Comparison of ENCODE assay signal across 9 mouse cellular contexts in genomic region chr7:101650565-101650964, GRCm38 (mm10). TPM values are rescaled to one million over a fixed set of nuclear protein-coding genes. Genes with fewer than 3 reads are reported as not detected.
DNase-seq lines count a peak whose midpoint lies in the region; ATAC-seq lines count a peak whose summit lies in the region.
"Had no signal": no experiment of that assay in that cellular context is flagged by ENCODE, and none has a peak within 500 bp of the region (broad histone marks: within the 10 kb centered on the region; RNA-seq: fewer than 3 reads in every experiment).

No protein-coding gene starts in this region.

- H3K9ac ChIP-seq in kidney, embryonic 15.5 days, result no peak overlapping the region
- no peak overlapping the region for H3K9ac ChIP-seq in intestine, embryonic 15.5 days

- H3K9me3 ChIP-seq in kidney, embryonic 15.5 days (replicated peaks), result no peaks in the 10 kb centered on the region
- H3K9me3 ChIP-seq in intestine, embryonic 15.5 days, result no peaks in the 10 kb centered on the region
- H3K9me3 ChIP-seq: megakaryocyte, embryonic 14.5 days had no signal

- no peaks in the 10 kb centered on the region for H3K27me3 ChIP-seq in kidney, embryonic 15.5 days
- no peaks in the 10 kb centered on the region for H3K27me3 ChIP-seq in intestine, embryonic 15.5 days (replicated peaks)

- H3K4me3 ChIP-seq in kidney, embryonic 15.5 days (replicated peaks), result no peak overlapping the region
- no peak overlapping the region for H3K4me3 ChIP-seq in intestine, embryonic 15.5 days (replicated peaks)
- H3K4me3 ChIP-seq: megakaryocyte, embryonic 14.5 days had no signal

- 0 out of 2 replicates have a peak, but pooled peaks cover 3% of the 10 kb centered on the region for H3K4me1 ChIP-seq in kidney, embryonic 15.5 days
- H3K4me1 ChIP-seq in intestine, embryonic 15.5 days (replicated peaks), result no peaks in the 10 kb centered on the region

- WGBS in kidney, embryonic 15.5 days, result 27% methylated on average over 3 of the region's 3 CpGs
- 32% methylated on average over 3 of the region's 3 CpGs for WGBS in intestine, embryonic 15.5 days

- H3K36me3 ChIP-seq in kidney, embryonic 15.5 days, result no peaks in the 10 kb centered on the region
- no peaks in the 10 kb centered on the region for H3K36me3 ChIP-seq in intestine, embryonic 15.5 days

- no peak for ATAC-seq in CD4-positive, CD25-positive, alpha-beta regulatory T cell, adult 4 months
- no peak for ATAC-seq in kidney, embryonic 15.5 days (replicated peaks; ENCODE audit: low FRiP score)
- no peak for ATAC-seq in intestine, embryonic 15.5 days

- H3K4me2 ChIP-seq in kidney, embryonic 15.5 days, result no peak overlapping the region
- H3K4me2 ChIP-seq in intestine, embryonic 15.5 days (replicated peaks), result no peak overlapping the region

- no peak overlapping the region for H3K27ac ChIP-seq in kidney, embryonic 15.5 days
- no peak overlapping the region for H3K27ac ChIP-seq in intestine, embryonic 15.5 days

- peak; percentile 66 for DNase-seq in CD4-positive, CD25-positive, alpha-beta regulatory T cell, adult 2 months (ENCODE audit: low read depth, low spot score)
- peak; percentile 34 for DNase-seq in kidney, postnatal 10 days
- DNase-seq in urinary bladder, postnatal 14 days (ENCODE audit: low spot score), result peak; percentile 46
- DNase-seq in urinary bladder, postnatal 10 days (ENCODE audit: low spot score), result no peak
- peak; percentile 61 for DNase-seq in thymus, postnatal 4 days

RNA-seq across cellular contexts. Expression of gene Clpb, which starts 12.9 kb away (rescaled TPM):
- polyA plus RNA-seq in CD4-positive, CD25-positive, alpha-beta regulatory T cell, adult 4 months (2017; shearing (Covaris generic)), result 10 to 100 TPM in 1 of 2 experiments, 1 to 10 TPM in 1; 9.9 to 14.9 TPM
- 58.7 and 64.7 TPM in 2 replicates for polyA plus RNA-seq in kidney, embryonic 15.5 days (2015; fragmentation: Nextera tagmentation; extraction: Ambion mirVana)
- polyA plus RNA-seq in intestine, embryonic 15.5 days (2015; fragmentation: Nextera tagmentation; extraction: Ambion mirVana), result 51.4 and 53.0 TPM in 2 replicates
